Mouse (Mus musculus) cerebellum, adult 2 months (tissue): ENCODE measurements around the gene Gm49711. TPM values are rescaled to one million over a fixed set of nuclear protein-coding genes. Genes with fewer than 3 reads are reported as not detected.

ENCODE experiments used
- DNase-seq, 2 experiments: peaks; one replicate each; pipeline ENCODE4 v3.0.0; 2021
- H3K27ac ChIP-seq: fragments of 200-500 bp; 2 replicates; pipeline ENCODE4 v1.5.1; 2012; ENCODE audit warnings: low read length, control low read depth, inconsistent platforms; ENCODE audit not compliant: insufficient read depth
- H3K27me3 ChIP-seq: fragments of 200-500 bp; 2 replicates; pipeline ENCODE4 v1.6.1; 2012; ENCODE audit warnings: inconsistent platforms, mild to moderate bottlenecking, low read length, moderate library complexity; ENCODE audit not compliant: control insufficient read depth, insufficient read depth
- H3K4me1 ChIP-seq: fragments of 200-500 bp; 2 replicates; pipeline ENCODE4 v1.6.1; 2011; ENCODE audit warnings: low read length; ENCODE audit not compliant: control insufficient read depth, insufficient read depth
- H3K4me3 ChIP-seq: fragments of 200-500 bp; replicated peaks from 2 replicates; pipeline ENCODE3; 2011; ENCODE audit warnings: mild to moderate bottlenecking, low read depth, low read length, control low read depth; ENCODE audit not compliant: insufficient read depth
- CTCF ChIP-seq: fragments of 200-500 bp; IDR thresholded peaks from 2 replicates; pipeline ENCODE4 v1.5.1; 2011; ENCODE audit warnings: low read depth, mild to moderate bottlenecking, control low read depth, low read length, moderate library complexity, borderline replicate concordance; ENCODE audit not compliant: insufficient read depth
- POLR2A ChIP-seq: fragments of 200-500 bp; IDR thresholded peaks from 2 replicates; pipeline ENCODE4 v1.6.1; 2011; ENCODE audit warnings: low read length, control low read depth, borderline replicate concordance; ENCODE audit not compliant: insufficient read depth
- WGBS: fragments of 180-500 bp; shearing (Covaris S2); methylation state at CpG from one replicate; pipeline ENCODE4 v1.1.7; 2018; 5-methylcytosine and 5-hydroxymethylcytosine counted together
- polyA plus RNA-seq: library from polyadenylated mRNA; depleted of rRNA; stranded (reverse); fragments of >200 nt; gene quantifications from 2 replicates; pipeline ENCODE4 v1.2.3, GENCODE M21; 2012

Gm49711 gene
- polyA plus RNA-seq, 1 experiment = 0.38 TPM

GRCm38 (mm10) chr16:92136275-92136674 lies 78.2 kb downstream of the Gm49711 start:
- H3K4me3 ChIP-seq = no peak overlapping the region
- TF ChIP-seq CTCF (no peak), POLR2A (no peak)
- no peak overlapping the region for H3K27ac ChIP-seq
- no peaks in the 10 kb centered on the region for H3K27me3 ChIP-seq
- WGBS = 95% methylated on average over 15 of the region's 15 CpGs
- DNase-seq = no peak
- peaks cover 3% of the 10 kb centered on the region for H3K4me1 ChIP-seq

- peaks cover 4% of the 10 kb centered on the region for H3K4me1 ChIP-seq
- no peak overlapping the region for H3K4me3 ChIP-seq
- H3K27ac ChIP-seq = no peak overlapping the region
- no peaks in the 10 kb centered on the region for H3K27me3 ChIP-seq
- 48% methylated on average over 15 of the region's 15 CpGs for WGBS
- no peak for DNase-seq
- no peak for TF ChIP-seq POLR2A
Observed at GRCm38 (mm10) chr16:92139386-92140261, 81.5 kb downstream of the Gm49711 start.

GRCm38 (mm10) chr16:92140328-92140727 lies 82.2 kb downstream of the Gm49711 start:
- no peak for DNase-seq
- no peaks in the 10 kb centered on the region for H3K27me3 ChIP-seq
- no peak for TF ChIP-seq POLR2A
- TF ChIP-seq CTCF = no peak
- H3K4me3 ChIP-seq = no peak overlapping the region
- 81% methylated on average over 9 of the region's 9 CpGs for WGBS
- peaks cover 4% of the 10 kb centered on the region for H3K4me1 ChIP-seq
- H3K27ac ChIP-seq = no peak overlapping the region; the same call in 1 of the 2 replicates

- H3K27ac ChIP-seq = no peak overlapping the region
- WGBS = 76% methylated on average over 12 of the region's 12 CpGs
Observed at GRCm38 (mm10) chr16:92141021-92141420, 82.9 kb downstream of the Gm49711 start.

GRCm38 (mm10) chr16:92142426-92143012 lies 84.4 kb downstream of the Gm49711 start:
- no peak for DNase-seq
- Histone ChIP-seq H3K27ac (no peak overlapping the region), H3K4me1 (peaks cover 14% of the 10 kb centered on the region), H3K4me3 (no peak overlapping the region), H3K27me3 (no peaks in the 10 kb centered on the region)
- WGBS = 84% methylated on average over 9 of the region's 9 CpGs
- no peak for TF ChIP-seq CTCF
- no peak for TF ChIP-seq POLR2A

More at GRCm38 (mm10) chr16:92141021-92141420, 82.9 kb downstream of the Gm49711 start:
- peaks cover 4% of the 10 kb centered on the region for H3K4me1 ChIP-seq
- H3K27me3 ChIP-seq = no peaks in the 10 kb centered on the region
- DNase-seq = no peak
- no peak overlapping the region for H3K4me3 ChIP-seq
- TF ChIP-seq POLR2A = no peak

GRCm38 (mm10) chr16:92147631-92148366 lies 89.7 kb downstream of the Gm49711 start:
- peak in 1 of 2 experiments; percentile 37 for DNase-seq
- Histone ChIP-seq H3K27me3 (no peaks in the 10 kb centered on the region), H3K4me1 (peaks cover 23% of the 10 kb centered on the region), H3K4me3 (no peak overlapping the region), H3K27ac (no peak overlapping the region)
- 37% methylated on average over 12 of the region's 12 CpGs for whole genome bisulfite sequencing
- TF ChIP-seq CTCF = no peak
- no peak for TF ChIP-seq POLR2A

GRCm38 (mm10) chr16:92148367-92148728 lies 90.2 kb downstream of the Gm49711 start:
- no peak overlapping the region for H3K4me3 ChIP-seq
- no peak for DNase-seq
- 94% methylated on average over 2 of the region's 2 CpGs for WGBS
- no peaks in the 10 kb centered on the region for H3K27me3 ChIP-seq
- H3K4me1 ChIP-seq = peaks cover 23% of the 10 kb centered on the region
- TF ChIP-seq CTCF (no peak), POLR2A (no peak)
- no peak overlapping the region for H3K27ac ChIP-seq
